Mouse (Mus musculus): ENCODE measurements around the gene Gtf2h4. TPM values are rescaled to one million over a fixed set of nuclear protein-coding genes. Genes with fewer than 3 reads are reported as not detected.

Gtf2h4 gene
- polyA plus RNA-seq, 1 experiment = 105 TPM

- Histone ChIP-seq H3K4me3 (ENCODE audit: low read depth, low read length) (no peak overlapping the region), H3K4me1 (ENCODE audit: control insufficient read depth, insufficient read depth, low read length) (peaks cover 2% of the 10 kb centered on the region), H3K9ac (ENCODE audit: low read depth, poor library complexity, severe bottlenecking) (no peak overlapping the region), H3K9me3 (replicated peaks; ENCODE audit: control insufficient read depth, insufficient read depth, low read length, poor library complexity, severe bottlenecking) (no peaks in the 10 kb centered on the region), H3K27me3 (ENCODE audit: control insufficient read depth, insufficient read depth, low read length, poor library complexity, severe bottlenecking) (no peaks in the 10 kb centered on the region), H3K36me3 (ENCODE audit: control insufficient read depth, insufficient read depth, low read length, poor library complexity, severe bottlenecking) (no peaks in the 10 kb centered on the region), H3K27ac (ENCODE audit: insufficient read depth, low read length) (no peak overlapping the region)
- TF ChIP-seq EP300 (IDR thresholded peaks at IDR 0.05; ENCODE audit: insufficient read depth, low read depth, low read length) = 0 out of 2 replicates have a peak, but pooled peaks have one; percentile 34
- peak; percentile 64 for TF ChIP-seq CTCF (IDR thresholded peaks at IDR 0.05; ENCODE audit: low read depth, low read length)
- TF ChIP-seq POLR2A (IDR thresholded peaks at IDR 0.05; ENCODE audit: insufficient read depth, low read length) = no peak
These were observed 39.5 kb downstream of the Gtf2h4 start for GRCm38 (mm10) chr17:35633992-35634391.

- Histone ChIP-seq H3K36me3 (ENCODE audit: control insufficient read depth, insufficient read depth, low read length, poor library complexity, severe bottlenecking) (no peaks in the 10 kb centered on the region), H3K27ac (ENCODE audit: insufficient read depth, low read length) (no peak within 1 kb of the TSS), H3K9me3 (replicated peaks; ENCODE audit: control insufficient read depth, insufficient read depth, low read length, poor library complexity, severe bottlenecking) (no peaks in the 10 kb centered on the region), H3K27me3 (ENCODE audit: control insufficient read depth, insufficient read depth, low read length, poor library complexity, severe bottlenecking) (no peaks in the 10 kb centered on the region), H3K9ac (ENCODE audit: low read depth, poor library complexity, severe bottlenecking) (no peak within 1 kb of the TSS), H3K4me3 (ENCODE audit: low read depth, low read length) (no peak within 1 kb of the TSS), H3K4me1 (ENCODE audit: control insufficient read depth, insufficient read depth, low read length) (no peaks in the 10 kb centered on the region)
- TF ChIP-seq POLR2A (IDR thresholded peaks at IDR 0.05; ENCODE audit: insufficient read depth, low read length) (no peak), CTCF (IDR thresholded peaks at IDR 0.05; ENCODE audit: low read depth, low read length) (no peak), EP300 (IDR thresholded peaks at IDR 0.05; ENCODE audit: insufficient read depth, low read depth, low read length) (no peak)
These were observed 47.0 kb downstream of the Gtf2h4 start, which contains the start of gene Gm9573 for GRCm38 (mm10) chr17:35626537-35626936. Gm9573 (minus strand) TSS chr17:35626637.

Other genes with a start within 250 kb of the Gtf2h4 start
- gene H2-Q6, start 248.9 kb downstream of the Gtf2h4 start, polyA plus RNA-seq (2011; ENCODE audit: insufficient read depth, insufficient read length, low read depth, missing spikeins) = 2.1 and 2.2 TPM in 2 replicates
- 4.9 and 5.0 TPM in 2 replicates for gene H2-Q7, start 234.6 kb downstream of the Gtf2h4 start, polyA plus RNA-seq (2011; ENCODE audit: insufficient read depth, insufficient read length, low read depth, missing spikeins)
- 0.68 and 2.0 TPM in 2 replicates for gene H2-Q10, start 203.7 kb downstream of the Gtf2h4 start, polyA plus RNA-seq (2011; ENCODE audit: insufficient read depth, insufficient read length, low read depth, missing spikeins)
- gene Pou5f1, start 167.7 kb downstream of the Gtf2h4 start, polyA plus RNA-seq (2011; ENCODE audit: insufficient read depth, insufficient read length, low read depth, missing spikeins) = 397 and 429 TPM in 2 replicates
- 4.0 and 5.2 TPM in 2 replicates for gene Tcf19, start 156.9 kb downstream of the Gtf2h4 start, polyA plus RNA-seq (2011; ENCODE audit: insufficient read depth, insufficient read length, low read depth, missing spikeins)
- 13.4 and 15.3 TPM in 2 replicates for gene Cchcr1, start 156.6 kb downstream of the Gtf2h4 start, polyA plus RNA-seq (2011; ENCODE audit: insufficient read depth, insufficient read length, low read depth, missing spikeins)
- gene Psors1c2, start 140.5 kb downstream of the Gtf2h4 start, polyA plus RNA-seq (2011; ENCODE audit: insufficient read depth, insufficient read length, low read depth, missing spikeins) = 4.6 and 7.0 TPM in 2 replicates
- 0.33 TPM in 1 of 2 replicates, not detected in the other for gene Cdsn, start 121.6 kb downstream of the Gtf2h4 start, polyA plus RNA-seq (2011; ENCODE audit: insufficient read depth, insufficient read length, low read depth, missing spikeins)
- 0.46 TPM in 1 of 2 replicates, not detected in the other for gene 2300002M23Rik, start 106.3 kb downstream of the Gtf2h4 start, polyA plus RNA-seq (2011; ENCODE audit: insufficient read depth, insufficient read length, low read depth, missing spikeins)
- gene Sfta2, start 72.2 kb downstream of the Gtf2h4 start, polyA plus RNA-seq (2011; ENCODE audit: insufficient read depth, insufficient read length, low read depth, missing spikeins) = not detected in 2 replicates
- not detected in 2 replicates for gene Gm9573, start 47.1 kb downstream of the Gtf2h4 start, polyA plus RNA-seq (2011; ENCODE audit: insufficient read depth, insufficient read length, low read depth, missing spikeins)
- 1.3 and 2.5 TPM in 2 replicates for gene Mucl3, start 30.0 kb downstream of the Gtf2h4 start, polyA plus RNA-seq (2011; ENCODE audit: insufficient read depth, insufficient read length, low read depth, missing spikeins)
- gene Vars2, start 6.1 kb downstream of the Gtf2h4 start, polyA plus RNA-seq (2011; ENCODE audit: insufficient read depth, insufficient read length, low read depth, missing spikeins) = 35.2 and 41.1 TPM in 2 replicates
- 59.8 and 61.6 TPM in 2 replicates for gene Ddr1, start 30.9 kb upstream of the Gtf2h4 start, polyA plus RNA-seq (2011; ENCODE audit: insufficient read depth, insufficient read length, low read depth, missing spikeins)
- 31.3 and 35.5 TPM in 2 replicates for gene Ier3, start 147.9 kb upstream of the Gtf2h4 start, polyA plus RNA-seq (2011; ENCODE audit: insufficient read depth, insufficient read length, low read depth, missing spikeins)
- 46.8 and 47.4 TPM in 2 replicates for gene Flot1, start 149.5 kb upstream of the Gtf2h4 start, polyA plus RNA-seq (2011; ENCODE audit: insufficient read depth, insufficient read length, low read depth, missing spikeins)
- gene Tubb5, start 164.6 kb upstream of the Gtf2h4 start, polyA plus RNA-seq (2011; ENCODE audit: insufficient read depth, insufficient read length, low read depth, missing spikeins) = 1,430 and 1,461 TPM in 2 replicates
- 131 and 147 TPM in 2 replicates for gene Mdc1, start 167.8 kb upstream of the Gtf2h4 start, polyA plus RNA-seq (2011; ENCODE audit: insufficient read depth, insufficient read length, low read depth, missing spikeins)
- 32.9 and 35.3 TPM in 2 replicates for gene Nrm, start 187.6 kb upstream of the Gtf2h4 start, polyA plus RNA-seq (2011; ENCODE audit: insufficient read depth, insufficient read length, low read depth, missing spikeins)
- 18.6 and 20.1 TPM in 2 replicates for gene Ppp1r18, start 191.9 kb upstream of the Gtf2h4 start, polyA plus RNA-seq (2011; ENCODE audit: insufficient read depth, insufficient read length, low read depth, missing spikeins)
- gene Dhx16, start 206.1 kb upstream of the Gtf2h4 start, polyA plus RNA-seq (2011; ENCODE audit: insufficient read depth, insufficient read length, low read depth, missing spikeins) = 533 and 573 TPM in 2 replicates
- gene 2310061I04Rik, start 223.7 kb upstream of the Gtf2h4 start, polyA plus RNA-seq (2011; ENCODE audit: insufficient read depth, insufficient read length, low read depth, missing spikeins) = 58.1 and 58.9 TPM in 2 replicates
- gene Atat1, start 236.3 kb upstream of the Gtf2h4 start, polyA plus RNA-seq (2011; ENCODE audit: insufficient read depth, insufficient read length, low read depth, missing spikeins) = 33.4 and 42.5 TPM in 2 replicates
- gene Mrps18b, start 242.7 kb upstream of the Gtf2h4 start, polyA plus RNA-seq (2011; ENCODE audit: insufficient read depth, insufficient read length, low read depth, missing spikeins) = 117 and 144 TPM in 2 replicates
- 54.0 and 58.7 TPM in 2 replicates for gene Ppp1r10, start 242.7 kb upstream of the Gtf2h4 start, polyA plus RNA-seq (2011; ENCODE audit: insufficient read depth, insufficient read length, low read depth, missing spikeins)